Mouse (Mus musculus): ENCODE results near the gene Ccdc124.

DNA sequence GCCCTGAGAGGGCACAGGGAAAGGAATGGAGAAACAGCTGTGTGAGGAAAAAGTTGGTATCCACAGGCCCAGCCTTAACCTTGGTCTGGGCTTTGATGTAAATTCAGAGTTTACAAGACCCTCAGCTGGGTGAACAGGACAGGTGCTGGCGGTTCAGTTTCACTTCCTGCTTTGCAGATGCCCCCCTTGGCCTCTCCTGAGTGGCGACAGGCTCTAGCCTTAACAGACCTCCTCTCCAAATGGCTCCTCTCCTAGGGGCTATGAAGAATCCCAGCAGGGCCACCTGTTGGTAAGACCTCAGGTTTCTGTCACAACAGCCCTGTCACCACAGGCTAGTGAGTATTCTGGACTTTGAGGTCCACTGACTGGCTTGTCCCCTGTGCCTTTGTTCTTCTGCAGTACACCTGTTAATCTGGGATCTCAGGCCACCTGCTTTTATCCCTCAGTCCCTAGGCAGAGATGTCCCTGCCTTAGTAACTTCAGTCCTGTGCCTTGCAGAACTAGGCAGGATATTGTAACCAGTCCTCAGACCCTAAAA, 25.0 kb upstream of the Ccdc124 start:
- TF ChIP-seq HCFC1 (IDR thresholded peaks at IDR 0.05; ENCODE audit: borderline replicate concordance, insufficient read depth, low read length): no peak
- no peak for TF ChIP-seq ZNF384 (IDR thresholded peaks at IDR 0.05; ENCODE audit: low read depth, low read length)
- no peak for TF ChIP-seq MAFK (IDR thresholded peaks at IDR 0.05; ENCODE audit: insufficient read depth, low read depth, low read length)
- no peak for TF ChIP-seq CHD2 (IDR thresholded peaks at IDR 0.05; ENCODE audit: low read depth, low read length)
